Mouse (Mus musculus) heart, postnatal 10 days (tissue): Measurements from ENCODE around the gene Krtap20-2. TPM values are rescaled to one million over a fixed set of nuclear protein-coding genes. Genes with fewer than 3 reads are reported as not detected.
"Not testable (repeated sequence)": the region's sequence is repeated elsewhere in the genome, so short reads cannot be mapped to it uniquely, and the experiment has no call there.

ENCODE experiments used
- DNase-seq, 2 experiments: peaks; one replicate each; pipeline ENCODE4 v3.0.0; 2021
- intact Hi-C: fragments of 180-260 bp; cut with DNase I; formaldehyde crosslinking; loops from one replicate; pipeline ENCODE4 v1.15.1; 2025
- total RNA-seq, 2 experiments: library from RNA; stranded (reverse); gene quantifications; 2 replicates each; pipeline ENCODE4 v1.2.3; 2021

The Krtap20-2 gene
- total RNA-seq, result not detected

DNA sequence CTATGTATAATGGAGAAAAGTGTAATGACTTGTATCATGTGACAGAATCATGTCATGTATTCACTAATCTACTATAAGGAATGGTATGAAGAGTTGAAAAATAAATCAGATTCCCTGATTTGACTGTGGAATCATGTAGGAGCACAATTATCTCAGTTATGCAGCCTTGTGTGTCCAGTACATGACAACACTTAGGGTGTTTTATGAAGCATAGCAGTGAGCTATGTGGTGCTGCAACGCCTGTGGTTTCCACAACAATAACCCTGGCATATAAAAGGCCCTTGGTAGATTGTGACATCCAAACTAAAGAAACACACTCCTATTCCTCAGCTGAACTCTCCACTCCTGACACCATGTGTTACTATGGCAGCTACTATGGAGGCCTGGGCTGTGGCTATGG lies at the start of gene Krtap20-2:
Gene Krtap20-2 (plus strand): TSS at position 301 of the 400 bp plus-strand sequence.
- intact Hi-C loops, result no loop called here

DNA sequence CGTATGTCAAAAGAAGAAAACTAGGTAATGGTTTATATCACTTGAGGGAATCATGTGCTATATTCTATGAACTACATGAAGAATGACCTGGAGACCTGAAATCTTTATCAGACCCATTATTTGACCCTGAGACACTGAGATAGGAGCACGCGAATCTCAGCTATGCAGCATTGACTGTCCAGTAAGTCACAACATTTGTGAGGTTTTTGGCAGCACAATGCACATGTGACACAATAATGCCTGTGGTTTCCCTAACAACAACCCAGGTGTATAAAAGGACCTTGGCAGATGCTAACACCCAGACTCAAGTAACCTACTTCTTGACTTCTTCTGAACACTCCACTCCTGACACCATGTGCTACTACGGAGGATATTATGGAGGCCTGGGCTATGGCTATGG lies 48.0 kb upstream of the Krtap20-2 start, which contains the start of gene Gm9789:
Gene Gm9789 (plus strand): TSS at position 301 of the 400 bp plus-strand sequence.
- no peak for DNase-seq
- intact Hi-C loops, result no loop called here

More for the DNA sequence above, at the start of gene Krtap20-2:
- no peak for DNase-seq

DNA sequence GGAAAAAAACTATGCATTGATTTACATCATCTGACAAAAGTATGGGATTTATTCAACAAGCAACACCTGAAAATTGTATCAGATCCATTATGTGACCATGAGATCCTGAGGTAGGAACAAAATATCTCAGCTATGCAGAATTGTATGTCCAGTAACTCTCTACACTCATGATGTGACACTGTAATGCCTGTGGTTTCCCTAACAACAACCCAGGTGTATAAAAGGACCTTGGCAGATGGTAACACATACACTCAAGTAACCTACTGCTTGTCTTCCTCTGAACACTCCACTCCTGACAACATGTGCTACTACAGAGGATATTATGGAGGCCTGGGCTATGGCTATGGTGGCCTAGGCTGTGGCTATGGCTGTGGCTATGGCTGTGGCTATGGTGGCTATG lies 36.5 kb upstream of the Krtap20-2 start, which contains the start of gene Gm7735:
Gene Gm7735 (plus strand): TSS at position 301 of the 400 bp plus-strand sequence.
- intact Hi-C loops, DNase-seq: not testable (repeated sequence)

DNA sequence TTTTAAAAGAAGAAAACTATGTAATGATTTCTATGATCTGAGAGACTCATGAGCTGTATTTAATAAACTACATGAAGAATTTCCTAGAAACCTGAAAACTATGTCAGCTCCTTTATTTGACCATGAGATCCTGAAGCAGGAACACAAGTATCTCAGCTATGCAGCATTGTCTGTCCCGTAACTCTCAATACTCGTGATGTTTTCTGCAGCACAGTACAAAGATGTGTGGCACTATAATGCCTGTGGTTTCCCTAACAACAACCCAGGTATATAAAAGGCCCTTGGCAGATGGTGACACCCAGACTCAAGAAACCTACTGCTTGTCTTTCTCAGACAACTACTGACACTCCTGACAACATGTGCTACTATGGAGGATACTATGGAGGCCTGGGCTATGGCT lies 31.2 kb upstream of the Krtap20-2 start, which contains the start of gene 1110057P08Rik:
Gene 1110057P08Rik (plus strand): TSS at position 301 of the 400 bp plus-strand sequence.
- intact Hi-C loops, result no loop called here
- no peak for DNase-seq

DNA sequence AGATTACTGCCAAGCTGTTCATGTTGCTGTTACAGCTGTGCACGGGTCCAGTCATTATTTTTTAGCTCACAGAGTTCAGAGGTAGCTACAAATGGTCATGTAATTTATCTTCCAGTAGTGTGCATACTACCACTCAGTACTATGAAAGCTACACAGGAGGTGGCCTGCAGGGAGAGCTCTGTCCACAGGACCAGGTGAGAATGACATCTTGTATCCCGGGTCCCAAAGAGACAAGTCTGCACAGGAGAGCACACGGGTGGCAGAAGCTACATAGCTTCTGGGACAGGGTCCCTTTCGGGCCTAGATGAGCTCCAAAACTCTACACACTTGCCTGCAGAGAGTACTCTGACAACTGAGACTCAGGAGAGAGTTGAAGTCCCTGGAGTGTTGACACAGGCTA lies 17.0 kb upstream of the Krtap20-2 start:
- intact Hi-C loops, result no loop called here
- no peak for DNase-seq

Other genes starting within 250 kb of the Krtap20-2 start
- gene Krtap16-3, start 243.0 kb upstream of the Krtap20-2 start, total RNA-seq, result not detected
- not detected for gene Krtap22-2, start 195.1 kb upstream of the Krtap20-2 start, total RNA-seq
- not detected for gene Gm10229, start 190.6 kb upstream of the Krtap20-2 start, total RNA-seq
- not detected for gene Krtap6-1, start 174.2 kb upstream of the Krtap20-2 start, total RNA-seq
- gene Gm10228, start 164.4 kb upstream of the Krtap20-2 start, total RNA-seq, result not detected
- gene Krtap6-5, start 158.0 kb upstream of the Krtap20-2 start, total RNA-seq, result not detected
- not detected for gene 1110025L11Rik, start 141.9 kb upstream of the Krtap20-2 start, total RNA-seq
- gene Krtap6-3, start 121.8 kb upstream of the Krtap20-2 start, total RNA-seq, result not detected
- gene Gm6358, start 65.0 kb upstream of the Krtap20-2 start, total RNA-seq, result not detected
- not detected for gene Gm10061, start 54.8 kb upstream of the Krtap20-2 start, total RNA-seq
- gene Gm9789, start 47.9 kb upstream of the Krtap20-2 start, total RNA-seq, result not detected
- not detected for gene Gm7735, start 36.4 kb upstream of the Krtap20-2 start, total RNA-seq
- gene 1110057P08Rik, start 31.1 kb upstream of the Krtap20-2 start, total RNA-seq, result not detected
- gene Krtap21-1, start 198.0 kb downstream of the Krtap20-2 start, total RNA-seq, result not detected
- gene Krtap6-2, start 214.2 kb downstream of the Krtap20-2 start, total RNA-seq, result not detected